Mouse (Mus musculus) midbrain, postnatal 0 days (tissue): Measurements from ENCODE around the gene Cilp2. TPM values are rescaled to one million over a fixed set of nuclear protein-coding genes. Genes with fewer than 3 reads are reported as not detected.

ENCODE experiments used
- ATAC-seq: fragments of 200-750 bp; cut with Nextera tagmentation; 2 replicates; pipeline ENCODE4 v1.8.0; 2017; ENCODE audit warnings: moderate number of reproducible peaks, mild to moderate bottlenecking, moderate TSS enrichment, moderate library complexity; ENCODE audit not compliant: low FRiP score
- DNase-seq: peaks from one replicate; pipeline ENCODE4 v3.0.0-alpha.2; 2015; ENCODE audit warnings: low spot score
- H3K27ac ChIP-seq: fragments of 300-500 bp; sonication (generic); 2 replicates; pipeline ENCODE4 v1.5.1; 2014; ENCODE audit warnings: low read depth, mild to moderate bottlenecking, low read length, mixed read lengths
- H3K27me3 ChIP-seq: fragments of 300-500 bp; sonication (generic); 2 replicates; pipeline ENCODE4 v1.6.1; 2014; ENCODE audit warnings: low read length, control low read depth, mixed read lengths; ENCODE audit not compliant: insufficient read depth
- H3K36me3 ChIP-seq: fragments of 300-500 bp; sonication (generic); 2 replicates; pipeline ENCODE4 v1.6.1; 2014; ENCODE audit warnings: low read length, control low read depth, mixed read lengths; ENCODE audit not compliant: insufficient read depth
- H3K4me1 ChIP-seq: fragments of 300-500 bp; sonication (generic); 2 replicates; pipeline ENCODE4 v1.6.1; 2014; ENCODE audit warnings: mild to moderate bottlenecking, control low read depth, antibody characterized with exemption, low read length, mixed read lengths; ENCODE audit not compliant: insufficient read depth
- H3K4me2 ChIP-seq: fragments of 300-500 bp; sonication (generic); 2 replicates; pipeline ENCODE4 v1.6.1; 2014; ENCODE audit warnings: low read depth, mild to moderate bottlenecking, low read length, mixed read lengths; ENCODE audit not compliant: poor library complexity, severe bottlenecking
- H3K4me3 ChIP-seq: fragments of 300-500 bp; sonication (generic); 2 replicates; pipeline ENCODE4 v1.5.1; 2014; ENCODE audit warnings: low read depth, mild to moderate bottlenecking, low read length, moderate library complexity
- H3K9ac ChIP-seq: fragments of 300-500 bp; sonication (generic); replicated peaks from 2 replicates; pipeline ENCODE4 v1.6.1; 2014; ENCODE audit warnings: mild to moderate bottlenecking, low read length, moderate library complexity, mixed read lengths; ENCODE audit not compliant: poor library complexity, severe bottlenecking
- H3K9me3 ChIP-seq: fragments of 300-500 bp; sonication (generic); 2 replicates; pipeline ENCODE4 v1.6.1; 2016; ENCODE audit warnings: low read length, control low read depth
- CTCF ChIP-seq: IDR thresholded peaks from 2 replicates; pipeline ENCODE4 v1.5.1; 2016; ENCODE audit warnings: antibody characterized with exemption, mild to moderate bottlenecking
- WGBS: fragments of 180-500 bp; shearing (Covaris S2); extraction: QIAGEN DNeasy Blood & Tissue Kit; methylation state at CpG from one replicate; pipeline ENCODE4 v1.1.7; 2014; 5-methylcytosine and 5-hydroxymethylcytosine counted together
- polyA plus RNA-seq: library from polyadenylated mRNA; unstranded; fragments of >200 nt; fragmentation: Nextera tagmentation; extraction: Ambion mirVana; gene quantifications from 2 replicates; pipeline ENCODE4 v1.2.1, GENCODE M21; 2015
- total RNA-seq: library from RNA; depleted of rRNA; stranded (reverse); fragments of >200 nt; gene quantifications from 2 replicates; pipeline ENCODE4 v1.2.3, GENCODE M21; 2014

The Cilp2 gene
- total and polyA plus RNA-seq, 2 experiments from 2014 or later = 8.0 to 12.0 TPM

DNA sequence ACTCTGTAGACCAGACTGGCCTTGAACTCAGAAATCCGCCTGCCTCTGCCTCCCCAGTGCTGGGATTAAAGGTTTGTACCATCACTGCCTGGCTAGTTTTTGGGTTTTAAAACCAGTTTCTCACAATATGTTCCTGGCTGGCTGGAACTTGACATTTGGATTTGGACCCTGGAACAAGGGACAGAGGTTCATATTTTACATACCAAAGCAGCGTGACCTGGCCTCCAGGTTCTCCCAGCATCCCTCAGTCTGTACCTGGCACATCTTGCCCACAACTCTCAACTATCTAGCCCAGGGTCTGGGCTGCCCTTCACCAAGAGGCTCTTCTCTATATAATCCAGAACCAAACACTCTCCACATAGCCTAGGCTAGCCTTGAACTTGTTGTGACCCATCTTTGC, 12.4 kb upstream of the Cilp2 start:
- H3K27ac ChIP-seq = no peak overlapping the region
- no peaks in the 10 kb centered on the region for H3K27me3 ChIP-seq
- no peak overlapping the region for H3K4me3 ChIP-seq
- H3K9me3 ChIP-seq = no peaks in the 10 kb centered on the region
- H3K4me1 ChIP-seq = peaks cover 20% of the 10 kb centered on the region; the same call in 1 of the 2 replicates
- 0 out of 2 replicates have a peak, but pooled peaks cover 2% of the 10 kb centered on the region for H3K36me3 ChIP-seq
- WGBS = 90% methylated on average over 2 of the region's 2 CpGs
- TF ChIP-seq CTCF = no peak
- H3K9ac ChIP-seq = no peak overlapping the region
- ATAC-seq (no peak), DNase-seq (no peak)
- H3K4me2 ChIP-seq = no peak overlapping the region

DNA sequence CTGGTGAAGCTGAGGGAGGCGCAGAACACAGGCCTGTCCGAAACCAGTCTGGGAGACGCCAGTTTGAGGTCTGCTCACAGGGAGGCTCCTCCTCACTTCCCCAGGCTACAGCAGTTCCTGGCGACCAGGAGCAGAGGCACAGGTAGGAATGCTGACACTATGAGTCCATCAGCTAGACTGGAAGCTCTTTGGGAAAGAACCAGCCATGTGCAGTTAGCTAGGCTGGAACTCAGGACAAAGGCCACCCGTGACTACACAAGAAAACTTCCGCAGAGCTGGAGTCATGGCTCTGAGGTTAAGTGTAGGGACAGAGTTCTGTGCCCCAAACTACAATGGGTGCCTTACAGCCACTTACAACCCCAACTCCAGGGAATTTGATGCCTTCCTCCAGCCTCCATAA, 10.4 kb upstream of the Cilp2 start:
- Histone ChIP-seq H3K27me3 (no peaks in the 10 kb centered on the region), H3K4me2 (no peak overlapping the region), H3K4me1 (peaks cover 20% of the 10 kb centered on the region; the same call in 1 of the 2 replicates), H3K27ac (no peak overlapping the region), H3K36me3 (0 out of 2 replicates have a peak, but pooled peaks cover 2% of the 10 kb centered on the region), H3K4me3 (no peak overlapping the region), H3K9me3 (no peaks in the 10 kb centered on the region), H3K9ac (no peak overlapping the region)
- ATAC-seq (no peak), DNase-seq (no peak)
- 85% methylated on average over 6 of the region's 6 CpGs for WGBS
- TF ChIP-seq CTCF = no peak

DNA sequence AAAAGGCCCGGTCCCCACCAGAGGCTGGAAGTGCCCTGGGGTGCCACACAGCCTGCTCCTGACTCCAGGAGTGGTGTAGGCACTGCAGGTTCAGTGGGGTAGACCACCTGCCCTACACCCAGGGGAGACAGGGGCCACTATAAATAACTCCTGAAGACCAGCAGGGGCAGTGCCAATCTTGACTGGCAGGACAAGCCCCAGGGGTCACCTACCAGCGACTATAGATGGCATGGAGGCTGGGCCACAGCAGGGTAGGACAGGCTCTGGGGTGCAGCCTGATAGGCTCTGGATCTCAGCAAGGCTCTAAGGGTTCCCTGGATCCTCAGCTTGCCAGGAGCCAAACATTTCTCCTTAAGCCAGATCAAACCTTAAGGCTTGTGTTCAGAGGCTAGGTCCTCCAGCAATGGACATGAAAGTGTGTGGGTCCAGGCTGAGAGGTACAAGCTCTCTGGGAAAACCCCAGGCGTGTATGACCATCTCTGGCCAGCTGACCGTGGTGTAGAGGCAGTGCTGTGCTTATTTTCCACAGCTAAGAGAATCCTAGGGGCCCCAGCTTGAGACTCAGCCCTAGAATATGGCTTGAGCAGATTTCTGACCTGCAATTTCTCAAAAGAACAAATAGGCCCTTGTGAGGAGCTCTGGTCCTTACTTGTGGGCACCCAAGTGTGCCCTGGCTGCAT, 8.4 kb upstream of the Cilp2 start:
- DNase-seq (no peak), ATAC-seq (no peak)
- H3K4me1 ChIP-seq = peaks cover 16% of the 10 kb centered on the region; the same call in 1 of the 2 replicates
- H3K9ac ChIP-seq = no peak overlapping the region
- H3K9me3 ChIP-seq = no peaks in the 10 kb centered on the region
- no peak overlapping the region for H3K27ac ChIP-seq
- H3K4me2 ChIP-seq = no peak overlapping the region
- no peaks in the 10 kb centered on the region for H3K27me3 ChIP-seq
- H3K36me3 ChIP-seq = 0 out of 2 replicates have a peak, but pooled peaks cover 2% of the 10 kb centered on the region
- no peak for TF ChIP-seq CTCF
- 73% methylated on average over 4 of the region's 4 CpGs for WGBS
- H3K4me3 ChIP-seq = no peak overlapping the region

DNA sequence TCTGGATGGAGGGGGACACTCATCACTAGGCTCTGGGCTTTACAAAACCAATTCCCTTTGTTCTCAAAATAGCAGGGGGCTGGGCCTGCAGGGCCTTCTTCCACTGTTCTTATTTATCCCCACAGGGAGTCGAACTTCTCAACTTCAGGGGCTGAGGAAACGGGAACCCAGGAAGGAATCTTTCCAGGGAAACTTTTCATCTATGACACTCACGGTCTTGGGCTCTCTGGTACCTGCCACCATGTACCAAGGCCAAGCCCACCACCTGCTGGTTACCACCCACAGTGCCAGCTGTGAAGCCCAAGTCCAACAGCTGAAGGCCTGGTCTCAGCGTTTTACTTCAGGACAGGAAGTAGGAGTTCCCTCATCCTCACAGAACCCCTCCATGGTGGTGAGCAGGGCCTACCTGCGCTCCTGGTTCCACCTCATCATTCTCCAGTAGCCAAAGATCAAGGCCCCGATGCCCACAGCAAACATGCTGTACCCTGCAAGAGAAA, 7.4 kb upstream of the Cilp2 start:
- no peak for DNase-seq
- Histone ChIP-seq H3K4me3 (no peak overlapping the region), H3K36me3 (0 out of 2 replicates have a peak, but pooled peaks cover 2% of the 10 kb centered on the region), H3K4me2 (no peak overlapping the region), H3K9ac (no peak overlapping the region), H3K4me1 (peaks cover 7% of the 10 kb centered on the region; the same call in 1 of the 2 replicates), H3K27ac (no peak overlapping the region), H3K27me3 (peaks cover 7% of the 10 kb centered on the region; the same call in 1 of the 2 replicates), H3K9me3 (no peaks in the 10 kb centered on the region)
- TF ChIP-seq CTCF = no peak
- WGBS = 45% methylated on average over 6 of the region's 6 CpGs
- ATAC-seq = no peak

DNA sequence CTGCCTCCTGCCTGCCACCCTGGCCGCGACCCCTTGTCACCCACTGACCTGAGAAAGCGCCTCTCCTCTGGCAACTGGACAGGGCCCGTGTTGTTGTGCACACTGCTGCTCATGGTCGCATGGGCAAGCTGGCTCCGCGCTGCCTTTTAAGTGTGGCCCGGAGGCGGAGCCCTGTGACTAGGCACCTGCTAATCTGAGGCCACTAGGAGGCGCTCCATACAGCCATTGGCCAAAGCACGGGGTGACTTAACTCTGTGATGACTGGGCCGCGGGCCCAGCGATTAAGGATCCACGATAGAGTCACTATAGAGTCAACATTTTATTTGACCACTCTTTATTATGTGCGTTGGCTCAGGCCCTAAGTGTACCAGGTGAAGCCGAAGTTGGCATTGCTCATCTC, 6.4 kb upstream of the Cilp2 start:
- no peaks in the 10 kb centered on the region for H3K9me3 ChIP-seq
- peaks cover 14% of the 10 kb centered on the region for H3K27me3 ChIP-seq
- ATAC-seq (peak; percentile 39; the same call in 1 of the 2 replicates), DNase-seq (peak; percentile 77)
- TF ChIP-seq CTCF = peak; percentile 72
- 0 out of 2 replicates have a peak, but pooled peaks cover 2% of the 10 kb centered on the region for H3K4me1 ChIP-seq
- WGBS = 25% methylated on average over 17 of the region's 17 CpGs
- no peak overlapping the region for H3K9ac ChIP-seq
- H3K27ac ChIP-seq = no peak overlapping the region
- H3K36me3 ChIP-seq = 0 out of 2 replicates have a peak, but pooled peaks cover 2% of the 10 kb centered on the region
- H3K4me3 ChIP-seq = no peak overlapping the region
- H3K4me2 ChIP-seq = no peak overlapping the region

DNA sequence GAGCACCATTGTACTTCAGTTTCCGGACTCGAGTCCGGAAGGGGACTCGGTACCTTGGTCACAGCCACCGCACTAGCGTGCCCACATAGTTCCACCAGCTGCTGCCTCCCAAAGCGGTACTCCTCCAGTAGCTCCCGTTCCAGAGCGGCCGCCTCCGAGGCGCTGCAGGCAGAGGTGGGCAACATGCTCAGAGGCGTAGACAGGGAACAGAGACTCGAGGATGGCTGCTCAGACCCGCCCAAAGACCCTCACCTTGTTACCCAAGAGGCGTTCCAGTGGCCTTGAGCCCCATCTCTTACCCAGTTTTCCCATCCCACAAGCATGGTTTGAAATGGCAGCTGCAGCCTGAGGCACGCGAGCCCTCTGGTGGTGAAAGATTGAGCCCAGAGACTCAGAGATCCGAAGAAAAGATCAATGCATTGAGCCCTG, 3.3 kb upstream of the Cilp2 start:
- no peak overlapping the region for H3K27ac ChIP-seq
- TF ChIP-seq CTCF = peak; percentile 87
- 0 out of 2 replicates have a peak overlapping the region, but pooled peaks have one; percentile 13 for H3K9ac ChIP-seq
- peak; percentile 70 for DNase-seq
- peaks cover 44% of the 10 kb centered on the region for H3K27me3 ChIP-seq
- 0 out of 2 replicates have a peak overlapping the region, but pooled peaks have one; percentile 20 for H3K4me2 ChIP-seq
- no peaks in the 10 kb centered on the region for H3K36me3 ChIP-seq
- ATAC-seq = no peak
- H3K9me3 ChIP-seq = no peaks in the 10 kb centered on the region
- WGBS = 31% methylated on average over 19 of the region's 19 CpGs
- H3K4me3 ChIP-seq = no peak overlapping the region
- H3K4me1 ChIP-seq = peaks cover 9% of the 10 kb centered on the region; the same call in 1 of the 2 replicates
